Mouse (Mus musculus) gastrocnemius, adult 18-20 months (tissue): ENCODE measurements at regions not wholly inside any gene's neighbourhood (a gene's known extent, or its start where the extent isn't known, plus 50 kb on each side); places are given as distances from the start of the nearest gene placed in this dataset.

Source experiments
- DNase-seq: peaks from one replicate; pipeline ENCODE4 v3.0.0; 2021; ENCODE audit warnings: low spot score

GRCm38 (mm10) chr13:51973461-51973860 is 127.0 kb downstream of the Gadd45g start:
- no peak for DNase-seq

GRCm38 (mm10) chr13:51974101-51974500 is 127.6 kb downstream of the Gadd45g start:
- DNase-seq = no peak

- no peak for DNase-seq
Observed at GRCm38 (mm10) chr13:51975330-51975729, 128.9 kb downstream of the Gadd45g start.

DNA sequence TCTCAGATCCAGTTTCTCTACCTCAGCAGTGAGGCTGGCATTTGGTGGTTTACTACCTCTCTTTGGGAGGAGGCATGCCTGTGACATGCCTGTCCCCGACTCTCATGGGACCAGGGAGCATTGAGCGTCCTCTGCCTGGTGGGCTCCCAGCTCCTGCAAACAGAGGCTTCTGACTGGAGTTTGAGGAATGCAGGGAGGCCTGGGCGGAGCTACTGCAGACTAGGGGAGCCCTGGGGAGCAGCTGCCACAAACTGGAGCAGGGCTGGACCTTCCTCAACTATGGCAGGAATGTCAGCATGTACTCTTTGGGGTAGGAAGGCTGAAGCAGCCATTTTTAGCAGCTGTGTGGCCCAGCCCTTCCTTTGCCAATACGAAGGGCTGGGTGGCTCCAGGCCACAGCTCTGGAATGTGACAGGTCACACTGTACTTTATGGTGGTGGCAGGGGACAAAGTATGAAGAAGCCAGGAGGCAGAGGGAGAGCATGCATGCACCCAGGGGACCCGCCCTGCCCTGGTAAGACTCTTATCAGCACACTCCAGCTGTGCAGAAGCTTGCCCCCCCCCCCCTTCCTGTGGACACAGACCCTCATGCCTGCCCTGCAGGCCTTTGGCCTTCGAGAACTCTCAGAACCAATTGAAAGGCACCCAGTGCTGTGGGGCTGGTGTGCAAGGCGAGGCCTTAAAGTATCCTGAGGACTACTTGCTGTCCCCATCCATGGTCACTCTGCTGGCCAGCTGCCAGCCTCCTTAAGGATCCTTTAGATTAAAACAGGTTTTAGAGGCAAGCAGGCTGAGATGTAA is 129.5 kb downstream of the Gadd45g start:
- peak; percentile 78 for DNase-seq

- DNase-seq = no peak
Observed at GRCm38 (mm10) chr13:51976620-51977214, 130.2 kb downstream of the Gadd45g start.

GRCm38 (mm10) chr13:51979301-51979977 is 133.0 kb downstream of the Gadd45g start:
- DNase-seq = peak; percentile 75

DNA sequence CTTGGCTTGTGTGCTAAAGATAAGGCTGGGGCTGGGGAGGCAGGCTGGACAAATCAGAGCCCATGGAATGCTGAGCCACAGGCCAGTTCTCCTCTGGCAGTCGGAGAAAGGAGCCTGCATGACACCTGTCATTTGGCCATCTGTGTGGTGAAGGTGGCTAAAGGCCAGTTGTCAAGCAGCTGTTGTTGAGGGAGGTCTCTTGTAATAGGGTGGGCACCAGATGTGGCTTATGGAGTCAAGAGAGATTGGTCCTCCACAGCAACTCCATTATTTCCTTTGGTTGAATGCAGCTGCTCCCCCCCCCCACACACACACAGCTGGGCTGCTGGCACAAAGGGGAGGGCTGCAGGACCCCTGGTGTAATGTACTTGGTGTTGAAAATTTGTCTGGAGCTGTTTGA is 133.9 kb downstream of the Gadd45g start:
- DNase-seq = no peak

GRCm38 (mm10) chr13:51983002-51983401 is 136.5 kb downstream of the Gadd45g start:
- DNase-seq = no peak

DNA sequence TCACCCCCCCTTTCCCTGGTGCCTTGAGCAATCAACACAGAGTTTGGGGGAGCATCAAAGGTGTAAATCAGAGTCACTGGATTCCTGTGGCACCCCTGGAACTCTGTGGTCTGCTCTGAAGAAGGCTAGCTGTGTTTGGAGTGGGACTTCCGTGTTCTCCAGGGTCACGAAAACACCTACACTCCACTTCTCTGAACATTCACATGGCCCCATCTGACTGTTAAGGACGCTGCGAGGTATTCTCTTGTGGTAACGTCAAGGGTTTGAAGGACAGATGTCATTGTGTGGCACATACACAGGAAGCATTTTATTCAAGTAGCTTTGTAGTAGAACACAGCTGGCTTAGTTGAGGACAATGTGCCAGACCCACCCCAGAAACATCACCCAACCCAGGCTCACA is 137.1 kb downstream of the Gadd45g start:
- no peak for DNase-seq

GRCm38 (mm10) chr13:51991339-51991738 is 144.9 kb downstream of the Gadd45g start:
- DNase-seq = no peak

DNA sequence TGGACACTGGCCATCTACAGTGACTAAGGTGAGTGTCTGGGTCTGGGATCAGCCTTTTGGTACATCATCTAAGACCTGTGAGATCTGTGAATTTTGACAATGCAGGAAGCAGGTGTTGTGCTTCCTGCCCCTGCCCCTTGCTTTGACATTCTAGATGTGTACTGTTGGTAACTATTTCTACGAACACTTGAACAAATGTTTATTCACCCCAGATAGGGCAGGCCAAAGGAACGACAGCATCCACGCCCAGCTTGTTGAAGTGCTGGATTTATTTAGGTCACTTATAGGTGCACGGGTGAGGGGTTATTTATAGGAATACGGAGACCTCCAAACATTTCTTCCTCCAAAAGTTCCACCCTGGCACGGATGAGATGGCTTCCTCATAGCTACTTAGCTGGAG is 146.4 kb downstream of the Gadd45g start:
- DNase-seq = no peak

DNA sequence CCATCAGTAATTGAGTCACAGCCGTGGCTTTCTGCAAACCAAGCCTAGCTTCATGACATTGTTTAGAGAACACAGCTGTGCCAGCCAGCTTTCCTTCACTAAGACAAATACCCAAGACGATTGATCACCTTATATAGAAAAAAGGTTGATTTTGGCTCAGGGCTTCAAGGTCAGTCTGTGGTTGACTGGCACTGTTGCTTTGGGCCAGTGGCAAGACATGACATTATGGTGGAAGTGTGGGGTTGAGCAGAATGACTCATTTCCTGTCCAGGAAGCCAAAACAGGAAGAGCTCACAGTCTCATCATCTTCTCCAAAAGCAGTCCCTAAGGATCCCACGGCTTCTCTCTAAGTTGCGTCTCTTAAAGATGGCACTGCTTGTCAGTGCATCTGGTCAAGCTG is 149.7 kb downstream of the Gadd45g start:
- DNase-seq = no peak

DNA sequence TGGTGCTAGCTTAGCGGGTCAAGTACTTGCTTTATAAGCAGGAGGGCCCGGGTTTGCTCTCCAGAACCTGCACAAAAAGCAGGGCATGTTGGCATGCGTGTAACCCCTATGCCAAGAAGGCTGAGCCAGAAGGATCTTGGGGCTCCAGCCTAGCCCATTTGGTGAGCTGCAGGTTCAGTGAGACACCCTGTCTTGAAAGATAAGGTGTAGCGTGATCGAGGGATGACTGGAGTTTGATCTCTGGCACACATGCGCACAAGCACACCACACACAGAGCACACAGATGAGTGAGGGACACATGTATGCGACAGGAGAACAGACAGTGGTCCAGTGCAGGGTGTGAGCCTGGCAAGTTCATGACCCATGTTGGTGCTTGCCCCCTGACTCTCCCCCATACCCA is 152.1 kb downstream of the Gadd45g start:
- DNase-seq = no peak

DNA sequence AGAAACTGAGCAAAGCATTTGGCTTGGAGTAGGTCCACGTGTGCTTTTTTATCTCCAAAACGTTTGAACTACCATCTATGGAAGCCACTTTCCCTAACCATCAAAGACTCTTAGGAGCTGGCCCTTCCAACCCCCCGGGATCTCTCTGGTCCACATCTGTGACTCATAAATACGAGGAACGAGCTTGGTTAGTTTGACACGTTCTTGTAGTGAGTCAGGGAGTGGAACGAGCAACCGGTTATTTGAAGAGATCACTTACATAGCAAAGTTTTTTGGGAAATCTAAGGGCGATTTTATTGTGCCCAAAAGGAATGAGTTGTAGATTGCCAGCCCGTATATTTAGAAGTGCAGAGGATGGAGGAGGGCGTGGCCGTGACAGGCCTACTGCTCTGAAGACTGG is 155.3 kb downstream of the Gadd45g start:
- no peak for DNase-seq

DNA sequence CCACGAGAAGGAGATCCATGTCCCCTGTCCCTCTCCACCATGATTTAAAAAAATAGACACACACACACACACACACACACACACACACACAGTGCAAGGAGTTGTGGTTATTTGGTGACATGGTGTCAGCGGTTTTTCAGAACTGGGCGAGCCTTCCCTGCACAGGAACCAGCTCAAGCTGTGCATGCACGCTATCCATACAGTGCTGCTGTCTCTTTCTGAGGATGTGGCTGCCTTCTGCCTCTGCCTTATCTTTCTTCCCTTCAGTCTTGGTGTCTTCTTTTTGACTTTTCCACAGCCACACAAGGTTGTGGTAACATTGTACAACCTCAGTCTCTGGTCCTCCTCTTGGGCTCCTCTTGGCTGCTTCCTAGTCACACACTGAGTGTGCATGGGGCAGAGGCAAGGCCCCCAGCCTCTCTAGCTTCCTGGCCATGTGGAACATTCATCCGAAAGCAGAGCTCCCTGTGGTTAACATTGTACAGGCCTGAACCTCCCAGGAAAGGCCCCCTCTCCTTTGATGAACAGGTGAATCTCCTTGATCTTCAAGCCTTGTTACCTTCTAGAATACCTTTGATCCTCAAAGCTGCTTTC is 157.6 kb downstream of the Gadd45g start:
- no peak for DNase-seq

DNA sequence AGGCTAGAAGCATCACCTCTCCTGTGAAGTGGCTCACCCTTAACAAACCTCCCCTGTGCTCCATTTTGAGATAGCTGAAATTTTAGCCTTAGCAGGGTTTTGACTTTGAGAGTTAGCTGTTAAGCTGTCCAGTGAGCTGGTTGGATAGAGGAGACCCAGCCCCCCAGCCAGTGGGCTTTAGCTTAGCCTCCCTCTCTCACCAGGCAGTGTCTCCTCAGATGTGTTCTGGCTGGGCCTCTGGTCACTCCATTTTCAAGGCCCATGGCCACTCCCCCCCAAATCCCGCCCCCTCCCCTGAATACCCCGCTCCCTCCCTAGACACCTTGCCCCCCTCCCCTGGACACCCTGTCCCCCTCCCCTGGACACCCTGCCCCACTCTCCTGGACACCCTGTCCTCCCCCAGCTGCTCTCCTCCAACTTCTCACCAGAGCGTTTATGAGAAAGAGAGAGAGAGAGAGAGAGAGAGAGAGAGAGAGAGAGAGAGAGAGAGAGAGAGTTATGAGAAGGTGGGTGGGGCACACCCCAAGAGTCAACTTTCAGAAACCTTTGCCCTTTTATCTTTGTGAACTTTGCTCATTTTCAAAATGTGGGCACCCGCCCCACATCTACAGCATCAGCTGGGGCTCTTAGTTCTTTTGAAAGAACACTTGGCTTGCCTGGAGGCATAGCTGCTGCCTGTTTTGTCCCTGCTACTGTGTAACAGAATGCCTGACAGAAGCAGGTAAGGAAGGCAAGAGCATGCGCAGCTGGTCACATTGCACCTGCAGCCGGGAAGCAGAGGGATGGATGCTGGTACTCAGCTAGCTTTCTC is 161.3 kb downstream of the Gadd45g start:
- no peak for DNase-seq

DNA sequence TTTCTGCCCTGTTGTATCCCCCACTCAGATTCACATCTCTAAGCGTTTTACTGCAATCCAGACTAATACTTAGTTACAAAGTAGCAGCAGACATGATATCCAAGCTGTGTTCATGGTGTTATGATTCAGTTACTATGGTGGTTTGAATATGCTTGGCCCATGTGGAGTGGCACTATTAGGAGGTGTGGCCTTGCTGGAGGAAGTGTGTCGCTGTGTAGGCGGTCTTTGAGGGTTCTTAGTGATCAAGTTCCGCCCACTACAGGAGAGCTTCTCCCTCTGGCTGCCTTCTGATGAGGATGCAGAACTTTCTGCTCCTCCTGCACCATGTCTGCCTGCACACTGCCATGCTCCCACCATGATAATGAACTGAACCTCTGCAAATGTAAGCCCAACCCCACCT is 162.8 kb downstream of the Gadd45g start:
- DNase-seq = no peak

- DNase-seq = no peak
Observed at GRCm38 (mm10) chr13:52009766-52010165, 163.3 kb downstream of the Gadd45g start.

DNA sequence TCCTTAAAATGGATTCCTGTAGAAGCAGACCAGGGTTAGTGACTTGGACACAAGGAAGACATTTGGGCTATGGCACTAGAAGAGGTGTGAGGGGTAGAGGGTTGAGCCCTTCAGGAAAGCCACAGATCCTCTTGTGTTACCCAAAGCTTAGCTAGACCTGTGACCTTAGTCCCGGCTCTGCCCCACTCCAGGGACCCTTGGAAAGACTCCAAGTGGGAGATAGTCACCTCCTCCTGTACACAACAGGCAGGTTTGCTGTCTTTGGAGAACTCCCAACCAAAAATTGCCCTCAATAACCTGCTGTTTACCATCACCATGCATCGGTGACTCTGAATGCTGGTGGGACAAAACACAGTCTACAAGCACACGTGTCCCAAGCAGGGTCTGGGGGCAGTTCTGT is 164.5 kb downstream of the Gadd45g start:
- no peak for DNase-seq

DNA sequence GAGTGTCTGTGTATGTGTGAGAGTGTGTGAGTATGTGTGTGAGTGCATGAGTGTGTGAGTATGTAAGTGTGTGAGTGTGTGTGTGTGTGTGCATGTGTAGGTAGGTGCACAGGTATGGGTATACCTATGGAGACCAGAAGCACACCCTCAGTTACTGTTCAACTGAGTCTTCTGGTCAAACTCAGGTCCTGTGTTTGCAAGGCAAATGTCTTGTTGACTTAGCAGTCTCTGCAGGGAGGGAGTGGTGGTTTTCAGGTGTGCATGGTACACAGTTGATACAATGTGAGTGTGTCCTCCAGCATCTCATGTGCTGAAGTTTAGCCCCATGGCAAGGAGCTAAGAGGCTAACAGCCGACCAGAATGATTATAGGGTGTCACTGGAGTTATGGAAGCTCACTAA is 166.7 kb downstream of the Gadd45g start:
- DNase-seq = no peak

GRCm38 (mm10) chr13:52013757-52014156 is 167.3 kb downstream of the Gadd45g start:
- no peak for DNase-seq

- no peak for DNase-seq
Observed at GRCm38 (mm10) chr13:52014566-52014965, 168.1 kb downstream of the Gadd45g start.
